Mouse (Mus musculus): ENCODE data around the gene Gnb3. TPM values are rescaled to one million over a fixed set of nuclear protein-coding genes. Genes with fewer than 3 reads are reported as not detected.

The Gnb3 gene
- polyA plus RNA-seq, 1 experiment from 2014 or later, result 0.31 TPM

DNA sequence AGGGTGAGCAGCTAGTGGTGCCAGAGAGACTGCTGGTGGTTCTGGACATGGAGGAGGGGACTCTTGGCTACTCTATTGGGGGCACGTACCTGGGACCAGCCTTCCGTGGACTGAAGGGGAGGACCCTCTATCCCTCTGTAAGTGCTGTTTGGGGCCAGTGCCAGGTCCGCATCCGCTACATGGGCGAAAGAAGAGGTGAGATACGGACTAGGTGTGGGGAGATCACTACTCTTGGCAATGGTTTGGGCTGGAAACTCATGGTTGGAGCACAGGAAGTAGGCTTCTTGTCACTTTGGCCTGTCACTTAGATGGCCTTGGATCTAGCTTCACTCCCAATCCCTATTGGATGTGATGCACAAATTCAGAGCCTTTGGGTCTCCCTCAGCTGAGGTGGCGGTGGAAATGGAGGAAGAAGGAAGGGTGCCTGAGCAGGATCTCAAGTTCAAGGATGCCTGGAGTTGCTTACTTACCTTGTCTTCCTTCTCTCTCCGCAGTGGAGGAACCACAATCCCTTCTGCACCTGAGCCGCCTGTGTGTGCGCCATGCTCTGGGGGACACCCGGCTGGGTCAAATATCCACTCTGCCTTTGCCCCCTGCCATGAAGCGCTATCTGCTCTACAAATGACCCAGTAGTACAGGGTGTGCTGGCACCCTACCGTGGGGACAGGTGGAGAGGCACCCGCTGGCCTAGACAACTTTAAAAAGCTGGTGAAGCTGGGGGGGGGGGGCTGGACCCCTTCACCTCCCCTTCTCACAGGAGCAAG lies 30.1 kb downstream of the Gnb3 start:
- WGBS (ENCODE audit: insufficient replicate concordance), result 44% methylated on average over 14 of the region's 14 CpGs
- peaks cover 12% of the 10 kb centered on the region for H3K36me3 ChIP-seq (ENCODE audit: control insufficient read depth, insufficient read depth)
- peak overlapping the region; percentile 87 for H3K9ac ChIP-seq (ENCODE audit: low read depth, low read length)
- H3K4me2 ChIP-seq (ENCODE audit: low read depth, low read length), result peak overlapping the region; percentile 99
- no peaks in the 10 kb centered on the region for H3K27me3 ChIP-seq (ENCODE audit: control insufficient read depth, insufficient read depth, low read depth, low read length)
- H3K4me1 ChIP-seq (ENCODE audit: control insufficient read depth, low read depth, low read length), result peaks cover 63% of the 10 kb centered on the region
- no peaks in the 10 kb centered on the region for H3K9me3 ChIP-seq (replicated peaks; ENCODE audit: control insufficient read depth, low read length)
- ATAC-seq (ENCODE audit: low read depth), result no peak
- peak overlapping the region; percentile 88 for H3K4me3 ChIP-seq (ENCODE audit: low read depth, low read length)
- H3K27ac ChIP-seq (ENCODE audit: low read length), result peak overlapping the region; percentile 93

- Histone ChIP-seq H3K4me3 (ENCODE audit: low read depth, low read length) (peak overlapping the region; percentile 88), H3K27ac (ENCODE audit: low read length) (peak overlapping the region; percentile 93), H3K9me3 (replicated peaks; ENCODE audit: control insufficient read depth, low read length) (no peaks in the 10 kb centered on the region), H3K9ac (ENCODE audit: low read depth, low read length) (peak overlapping the region; percentile 87), H3K4me2 (ENCODE audit: low read depth, low read length) (peak overlapping the region; percentile 99), H3K4me1 (ENCODE audit: control insufficient read depth, low read depth, low read length) (peaks cover 61% of the 10 kb centered on the region), H3K27me3 (ENCODE audit: control insufficient read depth, insufficient read depth, low read depth, low read length) (no peaks in the 10 kb centered on the region), H3K36me3 (ENCODE audit: control insufficient read depth, insufficient read depth) (peaks cover 12% of the 10 kb centered on the region)
- under 1% methylated on average over 35 of the region's 35 CpGs for WGBS (ENCODE audit: insufficient replicate concordance)
- ATAC-seq (ENCODE audit: low read depth), result peak; percentile 31
These were observed 30.9 kb downstream of the Gnb3 start for GRCm38 (mm10) chr6:124809052-124809774.

GRCm38 (mm10) chr6:124808358-124809012 lies 31.6 kb downstream of the Gnb3 start, which contains the start of gene Spsb2:
Gene Spsb2 (plus strand): TSS chr6:124808661.
- no peaks in the 10 kb centered on the region for H3K27me3 ChIP-seq (ENCODE audit: control insufficient read depth, insufficient read depth, low read depth, low read length)
- H3K4me3 ChIP-seq (ENCODE audit: low read depth, low read length), result peak within 1 kb of the TSS; percentile 88
- ATAC-seq (ENCODE audit: low read depth), result peak; percentile 60
- H3K9ac ChIP-seq (ENCODE audit: low read depth, low read length), result peak within 1 kb of the TSS; percentile 87
- peaks cover 60% of the 10 kb centered on the region for H3K4me1 ChIP-seq (ENCODE audit: control insufficient read depth, low read depth, low read length)
- H3K36me3 ChIP-seq (ENCODE audit: control insufficient read depth, insufficient read depth), result peaks cover 12% of the 10 kb centered on the region
- whole genome bisulfite sequencing (ENCODE audit: insufficient replicate concordance), result 3% methylated on average over 29 of the region's 29 CpGs
- H3K27ac ChIP-seq (ENCODE audit: low read length), result peak within 1 kb of the TSS; percentile 93
- peak within 1 kb of the TSS; percentile 99 for H3K4me2 ChIP-seq (ENCODE audit: low read depth, low read length)
- no peaks in the 10 kb centered on the region for H3K9me3 ChIP-seq (replicated peaks; ENCODE audit: control insufficient read depth, low read length)

GRCm38 (mm10) chr6:124807986-124808357 lies 32.1 kb downstream of the Gnb3 start:
- no peak for ATAC-seq (ENCODE audit: low read depth)
- H3K4me1 ChIP-seq (ENCODE audit: control insufficient read depth, low read depth, low read length), result peaks cover 56% of the 10 kb centered on the region
- WGBS (ENCODE audit: insufficient replicate concordance), result 55% methylated on average over 6 of the region's 6 CpGs

DNA sequence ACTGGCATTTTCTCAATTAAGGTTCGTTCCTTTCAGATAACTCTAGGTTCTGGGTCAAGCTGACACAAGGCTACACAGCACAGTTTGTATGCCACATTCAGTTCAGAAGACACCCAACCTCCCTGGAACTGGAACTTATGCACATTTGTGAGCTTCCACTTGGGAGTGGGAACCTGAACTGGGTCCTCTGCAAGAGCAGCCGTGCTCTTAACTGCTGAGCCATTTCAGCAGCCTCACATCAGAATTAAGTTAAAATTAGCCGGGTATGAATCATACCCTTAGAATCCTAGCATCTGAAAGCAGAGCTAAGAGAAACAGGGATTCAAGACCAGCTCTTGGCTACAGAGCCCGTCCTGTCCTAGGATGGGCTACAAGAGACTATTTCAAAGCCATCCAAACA lies 32.7 kb downstream of the Gnb3 start:
- no peak overlapping the region for H3K9ac ChIP-seq (ENCODE audit: low read depth, low read length)
- H3K36me3 ChIP-seq (ENCODE audit: control insufficient read depth, insufficient read depth), result peaks cover 12% of the 10 kb centered on the region
- no peak for ATAC-seq (ENCODE audit: low read depth)
- WGBS (ENCODE audit: insufficient replicate concordance), result 71% methylated on average over 4 of the region's 4 CpGs
- no peak overlapping the region for H3K27ac ChIP-seq (ENCODE audit: low read length)
- H3K4me3 ChIP-seq (ENCODE audit: low read depth, low read length), result no peak overlapping the region
- H3K4me2 ChIP-seq (ENCODE audit: low read depth, low read length), result no peak overlapping the region
- H3K9me3 ChIP-seq (replicated peaks; ENCODE audit: control insufficient read depth, low read length), result no peaks in the 10 kb centered on the region
- H3K4me1 ChIP-seq (ENCODE audit: control insufficient read depth, low read depth, low read length), result peaks cover 53% of the 10 kb centered on the region
- no peaks in the 10 kb centered on the region for H3K27me3 ChIP-seq (ENCODE audit: control insufficient read depth, insufficient read depth, low read depth, low read length)

More at GRCm38 (mm10) chr6:124807986-124808357, 32.1 kb downstream of the Gnb3 start:
- Histone ChIP-seq H3K27ac (ENCODE audit: low read length) (peak overlapping the region; percentile 93), H3K4me2 (ENCODE audit: low read depth, low read length) (peak overlapping the region; percentile 99), H3K36me3 (ENCODE audit: control insufficient read depth, insufficient read depth) (peaks cover 12% of the 10 kb centered on the region), H3K4me3 (ENCODE audit: low read depth, low read length) (peak overlapping the region; percentile 88), H3K9me3 (replicated peaks; ENCODE audit: control insufficient read depth, low read length) (no peaks in the 10 kb centered on the region), H3K27me3 (ENCODE audit: control insufficient read depth, insufficient read depth, low read depth, low read length) (no peaks in the 10 kb centered on the region), H3K9ac (ENCODE audit: low read depth, low read length) (peak overlapping the region; percentile 87)

DNA sequence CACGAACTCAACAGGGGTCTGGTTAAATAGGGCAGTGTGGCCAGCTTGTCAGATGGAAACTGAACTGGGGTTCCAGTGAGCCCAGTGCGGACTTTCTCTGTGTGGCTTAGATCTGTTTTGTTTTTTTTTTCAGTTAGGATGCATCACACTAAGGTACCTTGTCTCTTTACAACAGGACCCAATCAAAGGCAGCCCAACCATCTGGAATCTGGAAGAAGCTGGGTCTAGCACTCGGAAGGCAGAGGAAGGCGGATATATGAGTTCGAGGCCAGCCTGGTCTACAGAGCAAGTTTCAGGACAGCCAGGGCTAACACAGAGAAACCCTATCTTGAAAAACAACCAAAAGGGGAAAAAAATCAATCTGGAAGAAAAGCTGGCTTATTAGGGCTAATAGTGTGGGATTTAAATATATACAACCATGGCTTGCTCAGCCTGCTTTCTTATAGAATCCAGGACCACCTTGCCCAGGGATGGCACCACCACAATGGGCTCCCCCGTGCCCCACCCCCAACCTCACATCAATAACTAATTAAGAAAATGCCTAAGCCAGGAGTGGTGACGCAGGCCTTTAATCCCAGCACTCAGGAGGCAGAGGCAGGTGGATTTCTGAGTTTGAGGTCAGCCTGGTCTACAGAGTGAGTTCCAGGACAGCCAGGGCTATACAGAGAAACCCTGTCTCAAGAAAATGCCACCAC lies 33.5 kb downstream of the Gnb3 start:
- no peak for ATAC-seq (ENCODE audit: low read depth)
- WGBS (ENCODE audit: insufficient replicate concordance), result 76% methylated on average over 7 of the region's 7 CpGs
- H3K9ac ChIP-seq (ENCODE audit: low read depth, low read length), result no peak overlapping the region; the same call in 1 of the 2 replicates

DNA sequence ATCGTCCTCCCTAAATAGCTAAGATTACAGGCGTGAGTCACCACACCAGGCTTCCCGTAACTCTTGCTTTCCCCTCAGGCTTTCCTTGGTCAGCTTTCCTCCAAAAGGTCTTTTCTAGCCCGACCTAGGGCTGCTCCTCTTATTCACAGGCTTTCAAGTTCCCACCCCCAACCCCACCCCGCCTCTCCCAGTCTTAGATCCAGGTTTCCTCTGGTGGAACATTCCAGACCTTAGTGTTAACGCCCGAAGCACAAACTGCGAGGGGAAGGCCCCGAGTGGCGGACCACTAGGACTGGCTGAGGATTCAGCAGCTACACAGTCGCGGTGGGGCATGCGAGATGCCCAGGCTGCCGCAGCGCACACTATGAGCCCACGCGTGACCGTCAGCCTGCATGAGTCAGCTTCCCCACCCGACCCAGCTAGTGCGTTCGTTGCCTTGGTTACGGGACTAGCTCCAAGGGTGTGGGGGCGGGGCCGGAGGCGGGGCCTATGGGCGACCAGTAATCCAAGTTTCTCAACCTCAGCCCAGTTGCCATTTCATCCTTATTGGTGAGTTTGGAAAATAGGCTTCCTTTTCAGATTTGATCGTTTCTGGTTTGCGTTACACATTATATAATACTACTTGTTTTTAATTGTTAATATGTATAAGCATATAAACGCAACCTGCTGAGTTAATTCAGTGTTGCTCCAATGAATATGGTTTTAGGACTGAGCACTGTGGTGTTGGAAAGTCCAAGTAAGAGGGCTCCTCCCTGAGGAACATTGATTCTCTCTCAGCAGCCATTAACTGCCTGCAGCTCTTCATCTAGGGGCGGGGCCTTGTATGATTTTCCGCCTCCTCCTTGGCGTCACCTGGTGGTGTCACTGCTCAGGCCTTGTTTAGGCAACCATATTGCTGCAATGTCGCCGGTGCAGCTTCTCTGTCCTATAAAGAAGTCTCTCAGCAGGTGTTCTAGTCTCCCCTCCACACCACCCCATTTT lies 34.4 kb downstream of the Gnb3 start:
- Histone ChIP-seq H3K4me2 (ENCODE audit: low read depth, low read length) (peak overlapping the region; percentile 89), H3K27ac (ENCODE audit: low read length) (peak overlapping the region; percentile 88), H3K9me3 (replicated peaks; ENCODE audit: control insufficient read depth, low read length) (no peaks in the 10 kb centered on the region), H3K4me1 (ENCODE audit: control insufficient read depth, low read depth, low read length) (peaks cover 45% of the 10 kb centered on the region), H3K4me3 (ENCODE audit: low read depth, low read length) (peak overlapping the region; percentile 63), H3K27me3 (ENCODE audit: control insufficient read depth, insufficient read depth, low read depth, low read length) (no peaks in the 10 kb centered on the region), H3K9ac (ENCODE audit: low read depth, low read length) (peak overlapping the region; percentile 56), H3K36me3 (ENCODE audit: control insufficient read depth, insufficient read depth) (no peaks in the 10 kb centered on the region)
- 2% methylated on average over 34 of the region's 34 CpGs for WGBS (ENCODE audit: insufficient replicate concordance)
- peak; percentile 77 for ATAC-seq (ENCODE audit: low read depth)

More for the DNA sequence above, 33.5 kb downstream of the Gnb3 start:
- H3K36me3 ChIP-seq (ENCODE audit: control insufficient read depth, insufficient read depth), result peaks cover 5% of the 10 kb centered on the region
- H3K4me3 ChIP-seq (ENCODE audit: low read depth, low read length), result peak overlapping the region; percentile 63
- H3K4me1 ChIP-seq (ENCODE audit: control insufficient read depth, low read depth, low read length), result peaks cover 46% of the 10 kb centered on the region
- peak overlapping the region; percentile 89 for H3K4me2 ChIP-seq (ENCODE audit: low read depth, low read length)
- H3K9me3 ChIP-seq (replicated peaks; ENCODE audit: control insufficient read depth, low read length), result no peaks in the 10 kb centered on the region
- H3K27ac ChIP-seq (ENCODE audit: low read length), result peak overlapping the region; percentile 88
- H3K27me3 ChIP-seq (ENCODE audit: control insufficient read depth, insufficient read depth, low read depth, low read length), result no peaks in the 10 kb centered on the region

DNA sequence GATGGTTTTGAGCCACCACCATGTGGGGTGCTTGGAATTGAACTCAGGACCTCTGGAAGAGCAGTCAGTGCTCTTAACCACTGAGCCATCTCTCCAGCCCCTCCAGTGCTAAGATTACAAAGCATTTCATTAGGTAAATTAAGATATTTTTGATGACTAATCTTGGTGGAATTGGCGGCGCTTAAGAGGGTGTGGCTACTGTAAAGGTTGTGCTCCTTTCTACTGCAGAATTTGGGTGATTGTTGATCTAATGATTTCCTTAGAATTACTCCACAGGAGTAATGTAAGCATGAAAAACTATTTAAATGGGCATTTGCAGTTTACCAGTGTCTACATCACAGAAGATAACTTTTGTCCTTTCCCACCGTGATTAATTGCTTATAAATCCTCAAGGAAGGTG lies 35.7 kb downstream of the Gnb3 start:
- H3K9ac ChIP-seq (ENCODE audit: low read depth, low read length), result no peak overlapping the region
- no peak overlapping the region for H3K27ac ChIP-seq (ENCODE audit: low read length)
- H3K4me3 ChIP-seq (ENCODE audit: low read depth, low read length), result no peak overlapping the region
- peaks cover 36% of the 10 kb centered on the region for H3K4me1 ChIP-seq (ENCODE audit: control insufficient read depth, low read depth, low read length)
- no peak for ATAC-seq (ENCODE audit: low read depth)
- H3K9me3 ChIP-seq (replicated peaks; ENCODE audit: control insufficient read depth, low read length), result no peaks in the 10 kb centered on the region
- H3K4me2 ChIP-seq (ENCODE audit: low read depth, low read length), result no peak overlapping the region
- no peaks in the 10 kb centered on the region for H3K36me3 ChIP-seq (ENCODE audit: control insufficient read depth, insufficient read depth)
- 41% methylated on average over 3 of the region's 3 CpGs for WGBS (ENCODE audit: insufficient replicate concordance)
- H3K27me3 ChIP-seq (ENCODE audit: control insufficient read depth, insufficient read depth, low read depth, low read length), result no peaks in the 10 kb centered on the region

Data from liver, embryonic 16.5 days (tissue).